Mouse (Mus musculus): ENCODE results near the gene Map4k1. TPM values are rescaled to one million over a fixed set of nuclear protein-coding genes. Genes with fewer than 3 reads are reported as not detected.

Map4k1 gene
- polyA plus RNA-seq, 1 experiment from 2014 or later = 6.7 TPM

- Histone ChIP-seq H3K27me3 (no peaks in the 10 kb centered on the region), H3K4me1 (peaks cover 17% of the 10 kb centered on the region), H3K4me2 (replicated peaks) (no peak overlapping the region), H3K9ac (no peak overlapping the region), H3K36me3 (peaks cover 7% of the 10 kb centered on the region), H3K27ac (no peak overlapping the region), H3K9me3 (no peaks in the 10 kb centered on the region), H3K4me3 (no peak overlapping the region)
- 82% methylated on average over 4 of the region's 4 CpGs for WGBS
- no peak for ATAC-seq (ENCODE audit: insufficient number of reproducible peaks, insufficient read depth, low FRiP score, low TSS enrichment)
Observed at GRCm38 (mm10) chr7:28983849-28984248, 2.0 kb downstream of the Map4k1 start.

- Histone ChIP-seq H3K27me3 (no peaks in the 10 kb centered on the region), H3K27ac (no peak overlapping the region), H3K4me3 (no peak overlapping the region), H3K4me2 (replicated peaks) (no peak overlapping the region), H3K4me1 (peaks cover 17% of the 10 kb centered on the region), H3K9me3 (no peaks in the 10 kb centered on the region), H3K9ac (no peak overlapping the region), H3K36me3 (peaks cover under 1% of the 10 kb centered on the region; the same call in 1 of the 2 replicates)
- WGBS = 91% methylated on average over 1 of the region's 1 CpGs
- no peak for ATAC-seq (ENCODE audit: insufficient number of reproducible peaks, insufficient read depth, low FRiP score, low TSS enrichment)
Observed at GRCm38 (mm10) chr7:28984452-28984851, 2.6 kb downstream of the Map4k1 start.

- no peaks in the 10 kb centered on the region for H3K27me3 ChIP-seq
- H3K9ac ChIP-seq = no peak overlapping the region
- no peaks in the 10 kb centered on the region for H3K36me3 ChIP-seq
- 86% methylated on average over 7 of the region's 7 CpGs for WGBS
- ATAC-seq (ENCODE audit: insufficient number of reproducible peaks, insufficient read depth, low FRiP score, low TSS enrichment) = no peak
- no peak overlapping the region for H3K4me3 ChIP-seq
- no peak overlapping the region for H3K4me2 ChIP-seq (replicated peaks)
- H3K4me1 ChIP-seq = peaks cover 17% of the 10 kb centered on the region
- no peak overlapping the region for H3K27ac ChIP-seq
- H3K9me3 ChIP-seq = no peaks in the 10 kb centered on the region
Observed at GRCm38 (mm10) chr7:28985207-28985606, 3.4 kb downstream of the Map4k1 start.

- no peak overlapping the region for H3K4me2 ChIP-seq (replicated peaks)
- no peak for ATAC-seq (ENCODE audit: insufficient number of reproducible peaks, insufficient read depth, low FRiP score, low TSS enrichment)
- H3K4me3 ChIP-seq = no peak overlapping the region
- H3K4me1 ChIP-seq = no peaks in the 10 kb centered on the region
- H3K27me3 ChIP-seq = no peaks in the 10 kb centered on the region
- H3K36me3 ChIP-seq = no peaks in the 10 kb centered on the region
- H3K27ac ChIP-seq = no peak overlapping the region
- 55% methylated on average over 14 of the region's 14 CpGs for WGBS
- H3K9me3 ChIP-seq = no peaks in the 10 kb centered on the region
- H3K9ac ChIP-seq = no peak overlapping the region
Observed at GRCm38 (mm10) chr7:28990766-28991273, 9.0 kb downstream of the Map4k1 start.

GRCm38 (mm10) chr7:28991616-28992015, 9.8 kb downstream of the Map4k1 start:
- ATAC-seq (ENCODE audit: insufficient number of reproducible peaks, insufficient read depth, low FRiP score, low TSS enrichment) = no peak
- Histone ChIP-seq H3K36me3 (no peaks in the 10 kb centered on the region), H3K9ac (no peak overlapping the region), H3K27me3 (no peaks in the 10 kb centered on the region), H3K4me1 (no peaks in the 10 kb centered on the region), H3K4me3 (no peak overlapping the region), H3K4me2 (replicated peaks) (no peak overlapping the region), H3K9me3 (no peaks in the 10 kb centered on the region), H3K27ac (no peak overlapping the region)
- WGBS = 63% methylated on average over 5 of the region's 5 CpGs

- no peak overlapping the region for H3K9ac ChIP-seq
- H3K36me3 ChIP-seq = no peaks in the 10 kb centered on the region
- H3K9me3 ChIP-seq = no peaks in the 10 kb centered on the region
- WGBS = 88% methylated on average over 3 of the region's 3 CpGs
- H3K27ac ChIP-seq = no peak overlapping the region
- no peaks in the 10 kb centered on the region for H3K4me1 ChIP-seq
- no peaks in the 10 kb centered on the region for H3K27me3 ChIP-seq
- no peak overlapping the region for H3K4me3 ChIP-seq
- H3K4me2 ChIP-seq (replicated peaks) = no peak overlapping the region
- no peak for ATAC-seq (ENCODE audit: insufficient number of reproducible peaks, insufficient read depth, low FRiP score, low TSS enrichment)
Observed at GRCm38 (mm10) chr7:28992997-28993396, 11.1 kb downstream of the Map4k1 start.

- H3K4me1 ChIP-seq = no peaks in the 10 kb centered on the region
- H3K4me3 ChIP-seq = no peak overlapping the region
- H3K27me3 ChIP-seq = no peaks in the 10 kb centered on the region
- H3K4me2 ChIP-seq (replicated peaks) = no peak overlapping the region
- H3K9ac ChIP-seq = no peak overlapping the region
- H3K36me3 ChIP-seq = no peaks in the 10 kb centered on the region
- H3K9me3 ChIP-seq = no peaks in the 10 kb centered on the region
- WGBS = 82% methylated on average over 3 of the region's 3 CpGs
- H3K27ac ChIP-seq = no peak overlapping the region
- ATAC-seq (ENCODE audit: insufficient number of reproducible peaks, insufficient read depth, low FRiP score, low TSS enrichment) = no peak
Observed at GRCm38 (mm10) chr7:28993402-28993801, 11.6 kb downstream of the Map4k1 start.

- 4% methylated on average over 43 of the region's 43 CpGs for WGBS
- peak overlapping the region; percentile 69 for H3K9ac ChIP-seq
- peak; percentile 78 for ATAC-seq (ENCODE audit: insufficient number of reproducible peaks, insufficient read depth, low FRiP score, low TSS enrichment)
- peak overlapping the region; percentile 47 for H3K4me3 ChIP-seq
- H3K9me3 ChIP-seq = no peaks in the 10 kb centered on the region
- H3K36me3 ChIP-seq = no peaks in the 10 kb centered on the region
- H3K27me3 ChIP-seq = no peaks in the 10 kb centered on the region
- H3K4me2 ChIP-seq (replicated peaks) = peak overlapping the region; percentile 87
- peak overlapping the region; percentile 61 for H3K27ac ChIP-seq
- H3K4me1 ChIP-seq = 0 out of 2 replicates have a peak, but pooled peaks cover 6% of the 10 kb centered on the region
Observed at GRCm38 (mm10) chr7:29000651-29001605, 19.1 kb downstream of the Map4k1 start.

- Histone ChIP-seq H3K36me3 (no peaks in the 10 kb centered on the region; the same call in 1 of the 2 replicates), H3K27me3 (no peaks in the 10 kb centered on the region)
Observed at GRCm38 (mm10) chr7:29007224-29008101, 25.6 kb downstream of the Map4k1 start.

GRCm38 (mm10) chr7:29008171-29008570, 26.3 kb downstream of the Map4k1 start:
- 90% methylated on average over 10 of the region's 10 CpGs for WGBS
- Histone ChIP-seq H3K4me1 (no peaks in the 10 kb centered on the region), H3K27ac (no peak overlapping the region), H3K36me3 (no peaks in the 10 kb centered on the region; the same call in 1 of the 2 replicates), H3K4me3 (no peak overlapping the region), H3K27me3 (no peaks in the 10 kb centered on the region), H3K9ac (no peak overlapping the region), H3K9me3 (no peaks in the 10 kb centered on the region), H3K4me2 (replicated peaks) (no peak overlapping the region)
- ATAC-seq (ENCODE audit: insufficient number of reproducible peaks, insufficient read depth, low FRiP score, low TSS enrichment) = no peak

More at GRCm38 (mm10) chr7:29007224-29008101, 25.6 kb downstream of the Map4k1 start:
- WGBS = 78% methylated on average over 9 of the region's 9 CpGs
- H3K4me1 ChIP-seq = no peaks in the 10 kb centered on the region
- H3K4me3 ChIP-seq = no peak overlapping the region
- H3K9me3 ChIP-seq = no peaks in the 10 kb centered on the region
- H3K4me2 ChIP-seq (replicated peaks) = no peak overlapping the region
- no peak overlapping the region for H3K27ac ChIP-seq
- no peak overlapping the region for H3K9ac ChIP-seq
- ATAC-seq (ENCODE audit: insufficient number of reproducible peaks, insufficient read depth, low FRiP score, low TSS enrichment) = no peak

GRCm38 (mm10) chr7:29008714-29009113, 26.9 kb downstream of the Map4k1 start:
- 85% methylated on average over 9 of the region's 9 CpGs for WGBS
- H3K36me3 ChIP-seq = no peaks in the 10 kb centered on the region; the same call in 1 of the 2 replicates
- ATAC-seq (ENCODE audit: insufficient number of reproducible peaks, insufficient read depth, low FRiP score, low TSS enrichment) = no peak

More at GRCm38 (mm10) chr7:29008714-29009113, 26.9 kb downstream of the Map4k1 start:
- no peaks in the 10 kb centered on the region for H3K4me1 ChIP-seq
- no peaks in the 10 kb centered on the region for H3K27me3 ChIP-seq
- no peak overlapping the region for H3K4me3 ChIP-seq
- H3K27ac ChIP-seq = no peak overlapping the region
- H3K4me2 ChIP-seq (replicated peaks) = no peak overlapping the region
- H3K9me3 ChIP-seq = no peaks in the 10 kb centered on the region
- H3K9ac ChIP-seq = no peak overlapping the region

Measured in embryonic facial prominence, embryonic 12.5 days (tissue).